Mouse (Mus musculus) cerebellum, adult 2 months (tissue): ENCODE results near the gene Trim7. TPM values are rescaled to one million over a fixed set of nuclear protein-coding genes. Genes with fewer than 3 reads are reported as not detected.
"Not testable (repeated sequence)": the region's sequence is repeated elsewhere in the genome, so short reads cannot be mapped to it uniquely, and the experiment has no call there.

Experiments
- DNase-seq, 2 experiments: peaks; one replicate each; pipeline ENCODE4 v3.0.0; 2021
- H3K27ac ChIP-seq: fragments of 200-500 bp; 2 replicates; pipeline ENCODE4 v1.5.1; 2012; ENCODE audit warnings: low read length, control low read depth, inconsistent platforms; ENCODE audit not compliant: insufficient read depth
- H3K27me3 ChIP-seq: fragments of 200-500 bp; 2 replicates; pipeline ENCODE4 v1.6.1; 2012; ENCODE audit warnings: inconsistent platforms, mild to moderate bottlenecking, low read length, moderate library complexity; ENCODE audit not compliant: control insufficient read depth, insufficient read depth
- H3K4me1 ChIP-seq: fragments of 200-500 bp; 2 replicates; pipeline ENCODE4 v1.6.1; 2011; ENCODE audit warnings: low read length; ENCODE audit not compliant: control insufficient read depth, insufficient read depth
- H3K4me3 ChIP-seq: fragments of 200-500 bp; replicated peaks from 2 replicates; pipeline ENCODE3; 2011; ENCODE audit warnings: mild to moderate bottlenecking, low read depth, low read length, control low read depth; ENCODE audit not compliant: insufficient read depth
- CTCF ChIP-seq: fragments of 200-500 bp; IDR thresholded peaks from 2 replicates; pipeline ENCODE4 v1.5.1; 2011; ENCODE audit warnings: low read depth, mild to moderate bottlenecking, control low read depth, low read length, moderate library complexity, borderline replicate concordance; ENCODE audit not compliant: insufficient read depth
- POLR2A ChIP-seq: fragments of 200-500 bp; IDR thresholded peaks from 2 replicates; pipeline ENCODE4 v1.6.1; 2011; ENCODE audit warnings: low read length, control low read depth, borderline replicate concordance; ENCODE audit not compliant: insufficient read depth
- WGBS: fragments of 180-500 bp; shearing (Covaris S2); methylation state at CpG from one replicate; pipeline ENCODE4 v1.1.7; 2018; 5-methylcytosine and 5-hydroxymethylcytosine counted together
- polyA plus RNA-seq: library from polyadenylated mRNA; depleted of rRNA; stranded (reverse); fragments of >200 nt; gene quantifications from 2 replicates; pipeline ENCODE4 v1.2.3, GENCODE M21; 2012

Gene Trim7
- polyA plus RNA-seq, 1 experiment: 4.7 TPM

DNA sequence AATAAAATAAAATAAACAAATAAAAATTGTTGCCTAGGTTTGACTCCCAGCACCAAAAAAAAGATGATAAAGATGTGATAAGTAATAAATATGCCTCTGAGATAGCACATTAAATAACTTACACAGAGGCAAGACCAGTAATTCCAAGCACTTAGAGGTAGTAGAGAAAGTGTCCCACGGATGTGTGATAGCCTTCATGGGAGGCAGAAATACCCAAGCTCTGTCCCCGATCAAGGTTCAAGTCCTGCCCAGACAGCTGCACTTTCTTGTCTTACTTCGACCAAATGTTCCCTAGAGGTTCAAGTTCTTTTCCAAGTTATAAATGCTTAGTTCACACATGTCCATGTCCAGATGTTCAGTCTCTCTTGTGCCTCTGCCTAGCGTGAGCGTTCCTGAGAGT, 36.7 kb upstream of the Trim7 start:
- no peak overlapping the region for H3K4me3 ChIP-seq
- H3K4me1 ChIP-seq: no peaks in the 10 kb centered on the region
- H3K27me3 ChIP-seq: no peaks in the 10 kb centered on the region
- TF ChIP-seq POLR2A: no peak
- TF ChIP-seq CTCF: no peak
- no peak overlapping the region for H3K27ac ChIP-seq
- WGBS: 84% methylated on average over 5 of the region's 5 CpGs
- no peak for DNase-seq

DNA sequence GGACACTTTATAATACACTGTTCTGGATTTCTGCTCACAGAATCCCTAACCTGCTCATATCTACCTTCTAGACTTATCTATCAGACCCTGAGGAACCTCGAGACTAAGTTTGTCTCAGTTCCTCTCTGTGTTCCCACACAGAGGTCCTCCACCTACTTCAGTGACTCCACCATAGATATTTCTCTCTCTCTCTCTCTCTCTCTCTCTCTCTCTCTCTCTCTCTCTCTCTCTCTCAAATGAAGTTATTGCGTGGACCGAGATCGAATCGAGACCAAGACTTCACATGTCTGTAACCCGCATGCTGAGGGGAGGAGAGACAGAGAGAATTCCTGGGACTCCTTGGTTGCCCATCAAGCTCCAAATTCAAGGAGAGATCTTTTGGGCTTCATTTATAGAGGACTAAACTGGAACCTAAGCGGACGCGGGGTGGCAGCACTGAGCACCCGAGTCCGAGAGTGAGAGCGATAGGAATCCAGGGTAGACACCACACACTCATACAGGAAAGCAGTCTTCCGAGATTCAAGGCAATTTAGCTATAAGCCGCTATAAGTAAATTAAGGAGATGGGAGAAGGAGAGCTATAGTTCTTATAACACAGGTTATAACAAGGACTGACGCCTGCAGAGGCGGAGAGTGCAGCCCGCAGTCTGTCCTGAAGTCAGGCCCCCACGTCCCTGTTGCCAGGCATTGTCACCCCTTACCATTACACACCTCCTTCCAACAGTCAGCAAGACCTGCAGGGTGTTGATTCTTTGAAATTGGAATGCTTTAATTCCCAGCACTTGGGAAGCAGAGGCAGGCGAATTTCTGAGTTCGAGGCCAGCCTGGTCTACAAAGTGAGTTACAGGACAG, 35.7 kb upstream of the Trim7 start:
- H3K4me1 ChIP-seq: no peaks in the 10 kb centered on the region
- H3K27ac ChIP-seq: no peak overlapping the region
- peak; percentile 80 to 85 for DNase-seq
- 14% methylated on average over 20 of the region's 20 CpGs for WGBS
- no peaks in the 10 kb centered on the region for H3K27me3 ChIP-seq
- H3K4me3 ChIP-seq: peak overlapping the region; percentile 41
- TF ChIP-seq POLR2A (no peak), CTCF (peak; percentile 85)

DNA sequence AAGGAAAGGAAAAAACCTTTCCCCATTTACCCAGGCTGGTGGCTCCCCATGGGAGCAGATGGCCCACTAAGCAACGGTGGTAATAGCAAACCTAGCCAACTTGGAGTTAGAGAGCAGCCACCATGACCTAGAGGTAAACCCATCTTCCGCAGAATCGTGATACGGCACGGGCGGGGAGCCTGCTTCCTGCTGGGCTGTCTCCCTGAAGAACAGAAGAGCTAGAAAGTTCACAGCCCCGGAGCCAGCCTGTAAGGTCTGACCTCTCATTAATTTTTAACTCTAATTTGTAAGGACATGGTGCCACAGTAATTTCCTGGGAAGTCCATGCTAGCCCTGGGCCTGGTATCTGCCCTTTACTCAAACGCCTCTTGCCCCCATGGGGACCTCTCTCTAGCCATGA, 35.0 kb upstream of the Trim7 start:
- WGBS: 55% methylated on average over 8 of the region's 8 CpGs
- Histone ChIP-seq H3K4me1 (no peaks in the 10 kb centered on the region), H3K4me3 (no peak overlapping the region), H3K27me3 (no peaks in the 10 kb centered on the region), H3K27ac (no peak overlapping the region)
- no peak for DNase-seq
- no peak for TF ChIP-seq CTCF
- no peak for TF ChIP-seq POLR2A

DNA sequence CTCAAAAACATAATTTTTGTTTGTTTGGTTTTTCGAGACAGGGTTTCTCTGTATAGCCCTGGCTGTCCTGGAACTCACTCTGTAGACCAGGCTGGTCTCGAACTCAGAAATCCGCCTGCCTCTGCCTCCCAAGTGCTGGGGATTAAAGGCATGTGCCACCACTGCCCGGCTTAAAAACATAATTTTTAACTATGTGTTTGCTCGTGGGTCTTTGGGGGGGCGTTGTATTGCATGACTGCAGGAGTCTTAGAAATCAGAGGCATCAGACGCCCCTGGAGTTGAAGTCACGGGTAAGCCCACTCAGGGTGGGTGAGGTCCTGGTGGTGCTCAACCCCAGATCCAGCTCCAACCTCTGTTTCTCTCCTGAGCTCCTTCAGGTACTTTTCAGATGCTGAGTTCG, 34.0 kb upstream of the Trim7 start:
- H3K27ac ChIP-seq, H3K4me1 ChIP-seq, DNase-seq, H3K27me3 ChIP-seq, H3K4me3 ChIP-seq: not testable (repeated sequence)
- 84% methylated on average over 9 of the region's 9 CpGs for WGBS

DNA sequence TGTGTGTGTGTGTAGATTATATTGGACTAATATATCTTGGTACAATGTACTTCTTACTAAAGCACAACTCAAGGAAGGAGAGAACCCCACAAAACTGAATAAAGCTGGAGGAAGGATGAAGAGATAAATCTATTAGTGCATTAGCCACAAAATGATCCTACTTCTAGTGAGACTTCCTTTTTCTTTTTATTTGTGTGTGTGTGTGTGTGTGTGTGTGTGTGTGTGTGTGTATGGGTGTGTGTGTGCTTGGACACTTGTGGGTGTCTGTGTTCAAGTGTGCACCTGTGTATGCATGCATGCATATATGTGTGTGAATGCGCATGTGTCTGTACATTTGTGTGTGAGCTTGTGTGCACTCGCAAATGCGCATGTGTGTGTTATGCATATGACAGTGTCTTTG, 32.8 kb upstream of the Trim7 start:
- TF ChIP-seq POLR2A: no peak
- TF ChIP-seq CTCF: no peak
- H3K27ac ChIP-seq: no peak overlapping the region
- H3K4me3 ChIP-seq: no peak overlapping the region
- H3K4me1 ChIP-seq: no peaks in the 10 kb centered on the region
- no peak for DNase-seq
- 96% methylated on average over 3 of the region's 3 CpGs for WGBS
- no peaks in the 10 kb centered on the region for H3K27me3 ChIP-seq

DNA sequence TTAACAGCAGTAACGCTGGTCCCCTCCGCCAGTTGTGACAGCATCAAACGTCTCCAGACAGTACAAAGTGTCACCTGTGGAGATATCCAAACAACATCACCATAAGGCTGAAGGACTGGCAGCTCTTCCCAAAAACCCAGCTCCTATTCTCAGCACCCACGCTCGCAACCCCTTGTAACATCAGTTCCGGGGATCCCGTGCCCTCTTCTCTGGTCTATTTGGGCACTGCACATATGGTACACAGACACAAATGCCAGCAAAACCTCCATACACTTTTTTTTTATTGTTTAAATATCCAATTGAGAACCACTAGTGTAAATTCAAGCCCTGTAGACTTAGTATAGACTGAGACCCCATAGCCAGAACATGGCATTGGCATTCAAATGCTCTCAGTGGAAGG, 30.7 kb upstream of the Trim7 start:
- Histone ChIP-seq H3K27ac (no peak overlapping the region), H3K4me1 (no peaks in the 10 kb centered on the region), H3K27me3 (no peaks in the 10 kb centered on the region), H3K4me3 (no peak overlapping the region)
- no peak for DNase-seq
- 90% methylated on average over 7 of the region's 7 CpGs for WGBS
- no peak for TF ChIP-seq CTCF
- TF ChIP-seq POLR2A: no peak

DNA sequence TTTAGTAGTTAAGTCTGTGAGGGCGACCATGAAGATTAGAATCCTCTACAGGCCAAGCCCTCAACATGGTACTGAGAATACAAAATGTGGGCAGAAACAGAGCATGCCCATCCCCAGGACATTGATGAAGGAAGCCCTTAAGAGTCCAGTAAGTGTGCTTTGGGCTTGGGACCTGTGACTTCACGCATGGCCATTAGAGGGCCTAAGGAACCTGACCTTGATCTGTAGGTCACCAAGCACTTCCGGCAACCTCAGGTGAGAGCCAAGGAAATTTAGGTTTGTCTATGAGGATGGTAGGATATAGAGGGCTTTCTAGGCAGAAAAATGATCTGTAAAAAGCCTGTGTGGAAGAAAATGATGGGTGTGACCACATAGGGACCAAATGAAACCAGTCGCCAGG, 29.6 kb upstream of the Trim7 start:
- TF ChIP-seq POLR2A: no peak
- no peak for TF ChIP-seq CTCF

DNA sequence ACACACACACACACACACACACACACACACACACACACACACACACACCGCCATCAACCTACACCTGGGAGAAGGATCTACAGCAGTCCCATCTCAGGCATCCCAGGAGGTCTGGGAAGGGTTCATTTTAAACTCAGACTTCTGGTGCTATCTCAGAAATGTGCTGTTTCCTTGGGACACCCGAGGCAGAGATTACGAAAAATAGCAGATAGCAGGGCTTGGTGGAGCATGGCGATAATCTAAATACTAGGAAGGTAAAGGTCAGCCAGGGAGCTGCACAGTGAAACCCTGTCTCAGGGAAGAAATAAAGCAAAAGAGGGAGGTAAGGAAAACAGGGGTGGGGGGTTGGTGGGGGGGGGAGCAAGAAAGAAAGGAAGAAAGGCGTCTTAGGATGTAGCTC, 28.7 kb upstream of the Trim7 start:
- 92% methylated on average over 5 of the region's 5 CpGs for WGBS
- Histone ChIP-seq H3K27me3 (no peaks in the 10 kb centered on the region), H3K4me3 (no peak overlapping the region), H3K4me1 (peaks cover 10% of the 10 kb centered on the region; the same call in 1 of the 2 replicates), H3K27ac (no peak overlapping the region)
- no peak for DNase-seq
- no peak for TF ChIP-seq CTCF
- TF ChIP-seq POLR2A: no peak

More for the DNA sequence above, 29.6 kb upstream of the Trim7 start:
- no peaks in the 10 kb centered on the region for H3K27me3 ChIP-seq
- H3K4me3 ChIP-seq: no peak overlapping the region
- peaks cover 3% of the 10 kb centered on the region; the same call in 1 of the 2 replicates for H3K4me1 ChIP-seq
- no peak for DNase-seq
- WGBS: 84% methylated on average over 4 of the region's 4 CpGs
- no peak overlapping the region for H3K27ac ChIP-seq
